Mouse (Mus musculus): ENCODE results near the gene Tsc22d4. TPM values are rescaled to one million over a fixed set of nuclear protein-coding genes. Genes with fewer than 3 reads are reported as not detected.
"Not testable (repeated sequence)": the region's sequence is repeated elsewhere in the genome, so short reads cannot be mapped to it uniquely, and the experiment has no call there.

Gene Tsc22d4
- total RNA-seq, 2 experiments from 2014 or later, result 118 to 156 TPM

DNA sequence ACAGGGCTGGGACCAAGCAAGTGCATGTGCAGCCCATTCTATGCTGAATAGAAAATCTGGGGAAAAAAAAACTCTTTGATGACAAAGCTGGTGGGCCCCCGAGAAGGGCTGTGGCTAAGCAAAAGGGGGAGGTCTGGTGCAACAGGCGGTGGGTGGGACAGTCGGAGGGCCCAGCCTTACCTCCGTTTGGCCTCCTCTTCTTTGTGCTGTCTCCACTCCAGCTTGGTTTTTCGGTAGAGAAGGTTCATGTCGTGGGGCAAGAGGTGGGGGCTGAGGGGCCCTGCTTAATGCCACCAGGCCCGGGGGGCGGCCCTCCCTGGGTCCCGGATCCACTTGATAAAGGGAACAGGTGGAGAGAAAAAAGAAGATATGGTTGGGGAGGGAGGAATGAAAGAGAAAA lies 6.1 kb upstream of the Tsc22d4 start:
- intact Hi-C loops (cut with DNase I; ENCODE audit: low total_unique reads), result no loop called here
- no peak for DNase-seq

DNA sequence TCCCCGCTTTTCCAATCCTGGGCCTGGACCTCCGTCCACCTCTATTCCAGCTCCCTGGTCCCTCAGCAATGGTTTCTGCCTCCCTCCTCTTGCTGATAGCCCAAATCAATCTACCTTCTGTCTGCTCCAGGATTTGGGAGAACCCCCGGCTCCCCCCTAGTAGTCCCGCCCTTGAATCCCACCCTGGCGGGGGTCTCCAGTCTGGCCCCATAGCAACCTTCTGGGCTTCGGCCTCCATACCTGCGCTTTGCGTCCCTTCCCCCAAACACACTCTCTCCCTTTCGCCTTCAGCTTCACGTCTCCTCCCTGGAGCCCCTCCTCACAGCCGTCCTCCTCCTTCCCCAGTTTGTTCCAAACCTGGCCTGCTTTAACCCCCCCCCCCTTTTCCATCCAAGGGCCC lies 5.0 kb upstream of the Tsc22d4 start:
- no peak for DNase-seq
- intact Hi-C loops (cut with DNase I; ENCODE audit: low total_unique reads), result no loop called here

DNA sequence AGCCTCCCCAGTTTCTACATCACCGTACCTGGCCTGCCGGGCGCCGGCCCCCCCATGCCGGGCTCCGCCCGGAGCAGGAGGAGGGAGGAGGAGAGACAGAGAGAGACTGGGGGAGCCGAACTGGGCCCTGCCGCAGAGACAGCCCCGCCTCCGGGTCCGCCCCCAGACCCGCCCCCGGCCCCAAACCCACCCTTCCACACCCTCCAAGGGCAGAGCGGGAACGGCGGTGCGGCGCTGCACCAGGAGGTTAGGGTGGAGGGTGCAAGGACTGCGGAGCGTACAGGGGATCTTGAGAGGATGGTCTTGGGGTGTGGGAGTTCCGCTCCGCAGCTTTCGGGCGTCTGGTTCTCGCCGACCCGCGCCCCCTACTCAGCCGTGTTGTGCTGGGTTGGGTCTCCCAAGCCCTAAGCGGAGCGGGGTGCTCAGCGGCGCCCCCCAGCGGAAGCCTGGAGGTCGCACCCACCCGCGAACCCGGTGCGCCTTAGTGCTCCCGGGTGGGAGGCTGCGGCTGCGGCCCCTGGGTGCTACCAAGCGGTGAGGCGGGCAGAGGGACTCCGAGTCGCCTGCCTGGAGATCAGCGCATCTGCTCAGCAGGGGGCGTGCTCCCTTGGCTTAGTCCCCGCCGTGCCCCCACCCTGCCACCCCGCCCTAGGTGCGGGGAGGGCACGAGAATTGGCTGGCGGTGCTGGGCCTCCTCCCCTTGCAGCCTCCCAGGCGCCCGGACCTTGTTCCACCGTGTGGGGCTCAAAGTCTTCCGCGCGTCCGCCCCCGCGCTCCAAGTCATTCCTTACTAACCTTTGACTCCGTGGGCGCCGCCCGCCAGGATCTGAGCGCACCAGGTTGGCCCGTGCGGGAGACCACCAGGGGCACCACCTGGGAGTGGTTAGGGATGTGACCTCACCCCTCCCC lies 4.3 kb upstream of the Tsc22d4 start, which contains the start of gene Nyap1:
TSS of gene Nyap1 (minus strand) at position 585 of the 909 bp plus-strand sequence.
- DNase-seq, result peak; percentile 71
- intact Hi-C loops (cut with DNase I; ENCODE audit: low total_unique reads), result no loop called here

DNA sequence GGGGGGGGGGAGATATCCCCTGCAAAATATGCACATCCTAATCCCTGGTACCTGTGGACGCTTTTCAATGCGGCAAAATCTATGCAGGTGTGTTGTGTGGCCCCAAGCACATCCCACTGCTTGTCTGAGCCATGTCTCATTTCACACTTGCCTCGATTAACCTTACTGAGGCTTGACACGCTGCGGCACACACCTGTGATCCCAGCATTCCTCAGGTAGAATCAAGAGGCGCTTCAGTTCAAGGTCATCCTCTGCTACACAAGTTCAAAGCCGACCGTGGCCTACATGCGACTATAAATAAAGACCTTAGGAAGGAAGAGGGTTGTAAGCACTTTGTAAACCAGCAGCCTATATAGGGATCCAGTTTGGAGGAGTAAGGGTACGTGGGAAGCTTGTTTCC lies 3.5 kb upstream of the Tsc22d4 start:
- no peak for DNase-seq
- intact Hi-C loops (cut with DNase I; ENCODE audit: low total_unique reads), result no loop called here

DNA sequence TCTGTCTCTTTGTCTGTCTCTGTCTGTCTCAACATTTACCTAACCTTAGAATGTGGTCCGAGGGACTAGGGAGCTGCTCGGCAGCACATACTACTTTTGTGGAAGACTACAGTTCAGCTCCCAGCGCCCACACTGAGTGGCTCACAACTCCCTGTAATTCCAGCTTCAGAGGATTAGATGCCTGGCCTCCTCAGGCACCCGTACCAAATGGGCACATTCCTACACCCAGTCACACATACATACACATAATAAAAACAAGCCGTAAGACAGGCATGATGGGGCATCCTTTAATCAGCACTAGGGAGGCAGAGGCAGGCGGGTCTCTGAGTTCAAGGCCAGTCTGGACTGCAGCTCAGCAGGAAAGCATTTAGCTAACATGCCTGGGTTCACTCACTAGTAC lies 2.7 kb upstream of the Tsc22d4 start:
- intact Hi-C loops (cut with DNase I; ENCODE audit: low total_unique reads), result no loop called here
- DNase-seq, result no peak

DNA sequence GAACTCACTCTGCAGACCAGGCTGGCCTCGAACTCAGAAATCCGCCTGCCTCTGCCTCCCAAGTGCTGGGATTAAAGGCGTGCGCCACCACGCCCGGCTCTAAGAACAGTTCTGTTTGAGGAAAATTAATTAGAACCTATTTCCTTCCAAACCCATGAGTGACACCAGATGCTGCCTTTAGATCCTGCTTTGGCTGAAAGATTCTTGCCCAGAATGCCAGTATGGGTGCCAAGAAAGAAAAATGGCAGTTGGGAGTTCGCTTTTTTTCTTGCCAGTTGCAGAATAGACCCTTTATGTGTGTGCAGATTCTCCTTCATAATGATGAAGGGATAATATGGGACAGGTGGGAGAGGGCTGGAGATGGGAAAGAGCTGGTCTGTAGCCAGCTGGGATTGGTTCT lies 1.3 kb upstream of the Tsc22d4 start:
- intact Hi-C loops (cut with DNase I; ENCODE audit: low total_unique reads), result no loop called here
- DNase-seq, result no peak

DNA sequence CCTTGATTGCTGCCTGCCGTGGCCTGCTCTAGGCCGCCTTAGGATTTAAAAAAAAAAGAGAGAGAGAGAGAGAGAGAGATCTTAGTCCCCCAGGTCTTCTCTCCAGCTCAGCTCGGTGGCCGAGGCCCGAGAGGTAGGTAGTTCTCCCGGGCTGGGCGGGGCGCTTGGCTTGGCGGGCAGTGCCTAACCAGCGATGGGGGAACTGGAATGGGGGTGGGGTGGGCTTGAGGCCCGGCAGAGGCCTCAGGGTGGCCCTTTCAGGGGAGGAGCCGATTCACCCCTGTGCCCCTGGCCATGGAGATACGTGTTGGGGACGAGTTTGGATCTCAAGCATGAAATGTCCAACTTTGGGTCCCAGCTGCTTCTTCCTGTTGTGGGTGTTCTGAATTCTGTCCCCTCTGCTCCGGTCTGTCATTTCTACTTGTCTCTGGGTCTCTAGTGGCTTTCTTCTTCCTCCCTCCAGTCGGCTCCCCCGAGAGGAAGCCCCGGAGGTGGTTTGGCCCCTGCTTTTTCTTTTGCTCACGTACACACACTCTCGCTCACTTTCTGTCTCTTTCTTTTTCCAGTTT lies 836 bp downstream of the Tsc22d4 start:
- intact Hi-C loops (cut with DNase I; ENCODE audit: low total_unique reads), result no loop called here
- peak; percentile 82 for DNase-seq

DNA sequence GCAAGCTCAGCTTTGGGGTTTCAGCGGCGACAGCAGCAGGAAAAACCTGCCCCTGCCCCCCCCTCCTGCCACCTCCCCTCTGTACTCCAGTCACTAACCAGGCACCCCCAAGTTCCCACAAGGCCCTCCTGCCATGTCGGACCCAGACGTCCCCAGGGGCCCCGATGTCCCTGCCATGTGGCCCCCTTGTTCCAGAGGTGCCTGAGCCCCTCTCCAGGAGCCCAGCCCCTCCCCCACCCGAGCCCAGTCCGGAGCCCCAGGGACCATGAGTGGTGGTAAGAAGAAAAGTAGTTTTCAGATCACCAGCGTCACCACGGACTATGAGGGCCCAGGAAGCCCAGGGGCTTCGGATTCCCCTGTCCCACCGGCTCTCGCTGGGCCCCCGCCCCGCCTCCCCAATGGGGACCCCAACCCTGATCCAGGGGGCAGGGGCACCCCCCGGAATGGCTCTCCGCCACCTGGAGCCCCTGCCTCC lies 1.4 kb downstream of the Tsc22d4 start:
- intact Hi-C loops (cut with DNase I; ENCODE audit: low total_unique reads), result no loop called here
- DNase-seq, result no peak

DNA sequence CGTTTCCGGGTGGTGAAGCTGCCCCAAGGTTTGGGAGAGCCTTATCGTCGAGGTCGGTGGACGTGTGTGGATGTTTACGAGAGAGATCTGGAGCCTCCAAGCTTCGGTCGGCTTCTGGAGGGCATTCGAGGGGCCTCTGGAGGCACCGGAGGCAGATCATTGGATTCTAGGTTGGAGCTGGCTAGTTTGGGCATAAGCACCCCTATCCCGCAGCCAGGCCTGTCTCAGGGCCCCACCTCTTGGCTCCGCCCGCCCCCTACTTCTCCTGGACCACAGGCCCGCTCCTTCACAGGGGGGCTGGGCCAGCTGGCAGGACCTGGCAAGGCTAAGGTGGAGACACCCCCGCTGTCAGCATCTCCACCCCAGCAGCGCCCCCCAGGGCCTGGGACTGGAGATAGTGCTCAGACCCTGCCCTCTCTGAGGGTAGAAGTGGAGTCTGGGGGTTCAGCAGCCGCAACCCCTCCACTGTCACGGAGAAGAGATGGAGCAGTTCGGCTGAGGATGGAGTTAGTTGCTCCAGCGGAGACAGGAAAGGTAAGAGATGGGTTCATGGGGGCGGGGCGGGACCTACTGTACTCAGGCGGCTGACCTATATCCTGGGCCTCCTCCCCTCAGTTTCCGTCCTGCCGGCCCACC lies 1.9 kb downstream of the Tsc22d4 start:
- DNase-seq, result peak; percentile 63

DNA sequence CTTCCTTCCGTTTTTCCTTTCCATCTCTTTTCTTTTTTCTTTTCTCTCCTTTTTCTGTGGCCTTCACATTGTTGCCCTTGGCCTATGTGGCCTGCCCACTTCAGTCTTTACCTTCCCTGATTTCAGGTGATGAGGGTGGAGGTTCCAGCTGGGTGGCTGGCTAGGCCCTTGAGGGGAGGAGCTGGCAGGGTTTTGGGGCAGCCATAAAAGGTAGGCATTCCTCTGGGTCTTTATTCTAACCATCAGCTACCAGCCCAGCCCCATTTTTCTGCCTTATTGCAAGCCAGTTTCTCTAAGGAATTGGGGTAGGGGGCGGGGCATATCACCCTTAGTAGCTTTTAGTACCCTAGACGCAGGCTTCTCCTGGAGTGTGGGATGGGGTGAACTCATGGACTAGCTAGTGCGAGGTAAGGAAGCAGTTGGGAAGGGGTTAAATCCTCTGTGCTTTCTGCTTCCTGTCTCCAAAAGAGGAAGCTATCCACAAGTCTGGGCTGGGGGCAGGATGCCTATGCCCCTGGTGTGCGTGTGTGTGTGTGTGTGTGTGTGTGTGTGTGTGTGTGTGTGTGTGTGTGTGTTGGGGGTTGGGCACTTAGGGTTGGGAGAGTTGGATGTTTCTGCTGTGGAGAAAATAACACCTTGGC lies 2.7 kb downstream of the Tsc22d4 start:
- DNase-seq, result no peak
- intact Hi-C loops (cut with DNase I; ENCODE audit: low total_unique reads), result no loop called here

More for the DNA sequence above, 1.9 kb downstream of the Tsc22d4 start:
- intact Hi-C loops (cut with DNase I; ENCODE audit: low total_unique reads), result no loop called here

DNA sequence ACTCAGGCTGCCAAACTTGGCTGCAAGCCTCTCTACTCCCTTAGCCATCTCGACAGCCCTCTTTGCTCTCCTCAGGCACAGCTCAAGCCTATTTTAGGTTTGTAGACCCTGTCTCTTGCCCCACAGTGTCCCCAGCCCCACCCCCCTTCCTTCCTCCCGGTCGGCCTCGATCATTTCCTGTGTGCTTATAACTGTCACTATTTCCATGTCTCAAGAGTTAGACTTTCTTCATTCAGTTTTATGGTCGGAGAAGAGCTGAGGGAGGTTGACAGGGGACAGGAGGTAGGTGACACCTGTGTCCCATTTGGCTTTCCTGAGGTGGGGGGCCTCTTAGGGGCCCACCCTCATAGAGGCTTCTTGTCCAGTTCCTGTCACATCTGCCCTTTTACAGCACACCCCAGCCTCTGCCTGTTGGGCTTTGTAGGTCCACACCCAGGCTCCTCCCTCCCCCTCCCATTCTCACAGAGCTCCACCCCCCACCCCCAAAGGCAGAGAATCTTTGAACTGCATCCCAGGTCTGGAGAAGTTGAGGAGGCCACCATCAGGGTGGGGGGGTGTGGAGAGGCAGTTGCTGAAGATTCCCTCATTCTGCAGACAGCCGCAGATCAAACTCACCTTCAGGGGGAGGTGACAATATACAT lies 3.8 kb downstream of the Tsc22d4 start:
- no peak for DNase-seq
- intact Hi-C loops (cut with DNase I; ENCODE audit: low total_unique reads), result no loop called here

DNA sequence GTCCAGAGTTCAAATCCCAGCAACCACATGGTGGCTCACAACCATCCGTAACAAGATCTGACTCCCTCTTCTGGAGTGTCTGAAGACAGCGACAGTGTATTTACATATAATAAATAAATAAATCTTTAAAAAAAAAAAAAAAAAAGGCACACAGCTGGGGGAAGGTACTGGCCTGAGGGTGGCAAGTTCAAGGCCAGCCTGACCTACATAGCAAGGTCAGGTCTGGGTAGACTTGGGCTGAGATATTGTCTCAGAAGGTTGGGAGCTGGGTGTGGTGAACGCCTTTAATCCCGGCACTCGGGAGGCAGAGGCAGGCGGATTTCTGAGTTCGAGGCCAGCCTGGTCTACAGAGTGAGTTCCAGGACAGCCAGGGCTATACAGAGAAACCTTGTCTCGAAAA lies 4.7 kb downstream of the Tsc22d4 start:
- intact Hi-C loops (cut with DNase I; ENCODE audit: low total_unique reads); DNase-seq: not testable (repeated sequence)

DNA sequence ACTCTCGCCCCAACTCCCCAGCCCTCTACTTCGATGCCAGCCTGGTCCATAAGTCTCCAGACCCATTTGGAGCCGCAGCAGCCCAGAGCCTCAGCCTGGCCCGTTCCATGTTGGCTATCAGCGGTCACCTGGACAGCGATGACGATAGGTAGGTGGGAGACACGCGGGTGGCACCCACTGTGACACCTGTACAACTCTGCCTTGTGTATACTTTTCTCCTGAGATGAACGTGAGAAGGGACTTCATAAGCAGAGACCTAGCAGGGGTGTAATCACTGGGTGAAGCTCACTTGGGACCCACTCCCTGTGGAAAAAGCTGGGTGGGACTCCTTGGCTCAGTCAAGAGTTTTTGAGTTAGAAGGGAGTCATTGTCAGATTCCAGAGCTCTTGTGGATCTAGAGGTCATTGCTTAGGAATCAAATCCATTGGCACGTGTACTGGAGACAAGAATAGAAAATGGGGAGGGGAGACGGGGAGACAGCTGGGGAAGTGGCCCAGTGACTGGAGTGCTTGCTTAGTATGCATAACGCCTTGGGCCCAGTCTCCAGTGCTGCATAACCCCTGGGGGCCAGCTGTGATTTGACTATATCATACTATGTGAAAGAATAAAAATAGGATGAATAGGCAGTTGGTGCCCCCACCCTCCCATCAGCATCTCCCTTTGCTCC lies 5.8 kb downstream of the Tsc22d4 start:
- DNase-seq, result no peak
- intact Hi-C loops (cut with DNase I; ENCODE audit: low total_unique reads), result no loop called here

DNA sequence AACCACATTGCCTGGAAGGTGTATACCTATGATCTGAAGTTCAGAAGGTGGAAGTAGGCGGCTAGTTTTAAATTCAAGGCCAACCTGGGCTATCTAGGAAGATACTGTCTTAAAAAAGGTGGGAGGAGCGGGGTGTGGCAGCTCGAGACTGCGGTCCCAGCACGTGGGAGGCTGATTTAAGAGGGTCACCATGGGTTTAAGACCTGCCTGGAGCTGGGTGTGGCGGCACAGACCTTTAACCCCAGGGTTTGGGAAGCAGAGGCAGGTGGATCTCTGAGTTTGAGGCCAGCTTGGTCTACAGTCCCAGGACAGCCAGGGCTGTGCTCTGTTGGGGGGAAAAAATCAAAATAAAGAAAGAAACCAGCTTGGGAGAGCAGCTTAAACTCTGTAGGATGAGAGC lies 6.5 kb downstream of the Tsc22d4 start:
- intact Hi-C loops (cut with DNase I; ENCODE audit: low total_unique reads), result no loop called here
- DNase-seq, result no peak

DNA sequence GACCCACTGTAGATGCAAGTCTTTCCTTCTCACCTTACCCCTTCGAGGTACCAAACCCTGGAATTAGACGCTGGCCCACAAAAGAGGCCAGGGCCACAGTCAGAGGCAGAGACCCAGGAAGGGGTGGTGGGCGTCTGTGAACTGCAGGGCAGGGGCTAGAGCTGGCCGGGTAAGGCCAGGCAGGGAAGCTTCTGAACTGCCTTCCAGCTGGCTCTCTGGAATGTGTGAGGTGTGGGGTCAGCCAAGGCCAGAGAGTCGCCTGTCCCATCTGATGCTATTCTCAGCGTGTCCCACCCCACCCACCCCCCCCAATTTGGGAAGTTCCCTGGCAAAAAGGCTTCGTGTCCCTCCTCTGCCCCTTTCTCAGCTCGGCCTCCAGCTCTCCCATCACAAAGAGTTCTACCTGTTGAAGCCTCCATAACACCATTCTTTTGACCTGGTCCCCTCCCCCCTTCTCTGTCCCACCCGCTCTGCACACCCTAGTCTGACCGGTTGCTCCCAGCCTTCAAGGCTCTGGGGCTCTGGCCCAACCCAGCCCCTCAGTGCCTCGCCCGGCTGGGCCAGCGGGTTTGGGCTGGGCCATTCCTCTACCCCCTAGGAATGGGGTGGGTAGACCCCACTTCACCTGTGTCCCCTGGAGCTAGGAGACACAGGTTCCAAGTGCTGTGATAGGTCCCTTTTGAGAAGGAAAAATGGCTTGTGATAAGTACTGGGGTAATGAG lies 7.7 kb downstream of the Tsc22d4 start:
- no peak for DNase-seq
- intact Hi-C loops (cut with DNase I; ENCODE audit: low total_unique reads), result no loop called here

DNA sequence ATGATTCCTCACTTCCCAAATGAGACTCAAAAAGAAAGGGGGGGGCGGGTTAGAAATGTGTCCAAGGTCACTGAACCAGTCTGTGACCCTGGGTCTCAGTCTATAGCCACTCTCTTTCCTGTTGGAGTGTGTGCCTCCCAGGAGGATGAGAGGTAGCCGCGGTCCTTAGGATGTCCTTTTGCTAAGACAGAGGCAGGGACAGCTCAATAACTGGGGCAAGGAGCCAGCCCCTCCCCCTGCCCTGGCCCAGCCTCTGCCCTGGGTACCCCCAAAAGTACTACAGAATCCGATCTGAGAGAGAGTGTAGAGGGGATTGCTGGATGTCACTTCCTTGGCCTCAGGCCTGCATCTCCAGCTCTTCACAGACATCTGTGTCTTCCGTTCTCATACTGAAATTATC lies 9.9 kb downstream of the Tsc22d4 start:
- intact Hi-C loops (cut with DNase I; ENCODE audit: low total_unique reads), result no loop called here
- no peak for DNase-seq

DNA sequence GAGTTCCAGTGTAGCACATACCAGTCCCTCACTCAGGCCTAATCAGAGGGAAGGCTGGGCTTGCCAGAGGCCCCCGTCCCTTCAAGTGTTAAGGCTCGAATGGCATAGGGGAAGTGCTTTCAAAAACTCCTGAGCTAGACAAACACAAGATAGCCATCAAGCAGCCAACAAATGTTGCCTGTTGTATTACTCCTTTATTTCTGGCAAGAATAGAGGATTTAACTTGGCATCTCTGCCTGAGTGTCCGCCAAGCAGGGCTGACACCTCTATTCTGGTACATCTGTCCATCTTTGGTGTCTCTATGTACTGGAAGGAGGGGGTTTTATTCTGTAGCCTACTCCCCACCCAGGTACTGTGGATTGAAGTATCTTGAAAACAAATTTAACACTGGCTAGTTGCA lies 10.6 kb downstream of the Tsc22d4 start:
- intact Hi-C loops (cut with DNase I; ENCODE audit: low total_unique reads), result no loop called here
- no peak for DNase-seq

DNA sequence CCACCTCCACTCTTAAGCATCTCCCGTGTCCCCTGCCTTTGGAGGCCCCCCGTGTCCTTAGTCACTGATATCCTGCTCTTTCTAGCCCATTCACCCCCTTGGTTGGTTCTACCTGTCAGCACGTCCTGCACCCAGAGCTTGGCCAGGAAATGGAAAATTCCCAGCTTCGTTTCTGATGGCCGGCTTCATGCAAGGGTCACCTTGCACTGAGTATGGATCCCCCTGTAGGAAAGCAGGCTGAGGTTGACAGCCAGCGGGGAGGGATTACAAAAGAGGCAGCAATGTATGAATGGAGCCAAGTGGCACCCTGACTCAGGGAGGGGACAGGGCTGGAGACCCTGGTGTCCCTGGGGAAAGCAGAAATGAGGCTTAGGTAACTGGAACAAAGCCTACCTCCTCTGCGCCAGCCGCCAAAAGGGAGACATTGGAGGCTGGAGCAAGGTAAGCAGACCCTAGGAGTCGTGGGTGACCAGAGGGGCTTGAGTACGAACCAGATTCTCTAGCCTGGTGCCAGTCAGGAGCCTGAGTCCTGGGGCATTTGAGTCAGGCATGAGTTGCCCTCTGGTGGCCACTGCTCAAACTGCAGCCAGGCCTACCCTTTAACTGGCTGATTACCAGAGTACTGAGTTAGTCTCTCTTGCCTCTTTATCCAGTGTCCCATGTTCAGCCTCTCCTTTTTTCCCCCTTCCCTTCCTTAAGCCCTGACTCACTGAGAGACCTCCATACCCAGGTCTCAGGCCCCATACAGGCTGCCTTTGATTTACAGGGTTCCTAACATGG lies 11.5 kb downstream of the Tsc22d4 start:
- DNase-seq, result peak; percentile 80
- intact Hi-C loops (cut with DNase I; ENCODE audit: low total_unique reads), result no loop called here

All from gastrocnemius, postnatal 14 days (tissue).